Mouse (Mus musculus): ENCODE measurements around the gene Pclaf.

Gene Pclaf

DNA sequence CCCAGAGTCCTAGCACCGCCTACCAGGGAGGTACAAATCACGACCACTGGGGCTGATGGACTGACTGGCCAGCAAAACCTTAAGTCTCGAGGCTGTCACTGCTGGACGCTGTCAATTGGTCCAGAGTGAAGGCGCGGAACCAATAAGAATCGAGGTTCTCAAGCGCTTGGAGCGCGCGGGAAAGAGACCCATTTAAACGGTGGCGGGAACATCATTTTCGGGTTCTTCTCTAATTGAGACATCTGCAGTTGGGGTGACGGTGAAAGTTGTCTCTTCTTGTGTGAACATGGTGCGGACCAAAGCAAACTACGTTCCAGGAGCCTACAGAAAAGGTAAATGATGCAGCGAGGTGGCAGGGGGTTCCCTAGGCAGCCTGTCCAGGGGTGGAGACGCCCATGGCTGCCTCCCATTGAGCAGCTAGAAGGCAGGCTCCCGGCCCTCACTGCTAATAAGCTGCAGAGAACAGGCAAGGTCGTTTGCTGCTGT, at the start of gene Pclaf:
TSS of gene Pclaf (plus strand) at position 95 of the 486 bp plus-strand sequence.
- DNase-seq (ENCODE audit: low read depth) = peak; percentile 76

DNA sequence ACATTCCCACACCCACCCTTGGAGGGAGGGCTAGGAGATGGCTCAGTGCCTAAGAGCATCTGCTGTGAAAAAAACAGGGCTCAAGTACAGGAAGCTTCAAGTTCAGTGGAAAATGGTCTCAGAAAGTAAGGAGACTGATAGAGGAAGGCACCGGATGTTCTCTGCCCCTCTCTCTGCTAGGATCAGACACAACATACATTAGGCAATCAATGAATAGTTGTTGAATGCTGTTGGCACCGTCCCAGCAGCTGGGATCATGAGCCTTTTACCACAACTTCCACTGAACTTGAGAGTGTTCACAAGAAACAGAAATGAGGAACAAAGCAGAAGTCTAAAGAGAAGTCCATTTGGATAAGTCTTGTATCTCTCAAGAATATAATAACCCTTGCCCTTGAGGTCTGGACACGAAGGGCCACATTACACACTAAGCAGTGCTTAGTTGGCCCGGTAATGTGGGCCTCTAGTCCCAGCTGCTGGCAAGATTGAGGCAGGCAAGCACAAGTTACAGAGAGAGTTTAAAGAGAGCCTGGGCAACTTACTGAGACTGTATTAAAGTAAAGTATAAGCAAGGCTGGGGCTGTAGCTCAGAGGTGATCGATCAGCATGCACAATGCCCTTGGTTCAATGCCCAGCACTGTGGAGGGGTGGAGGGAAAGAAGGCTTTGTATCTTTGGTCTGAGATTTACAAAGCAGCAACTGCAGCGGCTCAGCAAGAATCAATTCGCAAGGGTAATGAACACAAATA, 45.4 kb upstream of the Pclaf start:
- no peak for DNase-seq (ENCODE audit: low read depth)

DNA sequence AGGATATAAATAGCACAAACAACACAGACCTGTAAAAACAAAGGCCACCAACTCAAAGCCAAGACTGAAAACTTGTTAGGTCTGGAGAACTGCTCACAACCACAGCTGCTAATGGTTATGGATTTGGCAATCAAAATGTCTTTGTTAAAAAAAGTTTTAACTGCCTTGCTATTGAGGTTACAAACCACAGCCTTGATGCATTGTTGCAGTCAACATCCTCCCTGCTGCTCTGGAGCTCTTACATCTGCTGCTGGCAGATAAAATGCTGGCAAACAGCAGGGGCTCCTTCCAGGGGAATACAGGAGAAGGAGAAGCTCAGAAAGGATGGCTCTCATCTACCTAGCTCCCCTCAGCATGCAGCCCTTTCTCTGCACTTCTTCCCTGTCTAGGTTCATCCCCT, 41.9 kb upstream of the Pclaf start:
- no peak for DNase-seq (ENCODE audit: low read depth)

DNA sequence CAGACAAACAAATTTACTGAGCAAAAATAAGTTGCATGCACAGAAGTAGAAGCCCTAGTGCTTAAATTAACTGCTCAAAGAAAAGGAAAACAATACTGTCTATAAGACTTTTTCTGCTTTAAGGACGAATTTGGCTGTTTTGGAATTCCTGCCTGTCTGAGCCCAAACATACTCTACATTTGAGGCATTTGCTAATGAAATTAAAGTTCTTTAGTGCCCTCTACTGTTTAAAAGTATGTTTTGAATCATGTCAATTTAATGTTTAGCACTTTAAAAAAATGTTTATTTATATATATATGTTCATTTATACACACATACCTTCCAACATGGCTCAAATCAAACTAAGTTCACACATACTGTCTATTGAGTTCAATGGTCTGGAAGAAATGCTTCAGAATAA, 39.8 kb upstream of the Pclaf start:
- DNase-seq (ENCODE audit: low read depth) = peak; percentile 25

DNA sequence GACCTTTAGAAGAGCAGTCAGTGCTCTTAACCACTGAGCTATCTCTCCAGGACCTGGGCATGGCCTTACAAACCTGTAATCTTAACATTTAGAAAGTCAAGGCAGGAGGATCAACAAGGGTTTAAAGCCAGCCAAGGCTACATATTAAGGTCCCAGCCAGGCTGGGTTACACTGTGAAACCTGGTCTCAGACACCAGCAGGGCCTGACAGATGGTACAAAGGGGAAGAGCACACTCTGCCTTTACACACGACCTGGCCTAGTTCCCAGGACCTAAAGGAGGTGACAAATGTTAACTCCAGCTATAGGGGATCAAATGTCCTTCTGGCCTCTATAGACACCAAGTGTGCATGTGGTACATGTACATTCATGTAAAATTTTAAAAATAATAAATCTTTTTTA, 30.4 kb upstream of the Pclaf start:
- no peak for DNase-seq (ENCODE audit: low read depth)

DNA sequence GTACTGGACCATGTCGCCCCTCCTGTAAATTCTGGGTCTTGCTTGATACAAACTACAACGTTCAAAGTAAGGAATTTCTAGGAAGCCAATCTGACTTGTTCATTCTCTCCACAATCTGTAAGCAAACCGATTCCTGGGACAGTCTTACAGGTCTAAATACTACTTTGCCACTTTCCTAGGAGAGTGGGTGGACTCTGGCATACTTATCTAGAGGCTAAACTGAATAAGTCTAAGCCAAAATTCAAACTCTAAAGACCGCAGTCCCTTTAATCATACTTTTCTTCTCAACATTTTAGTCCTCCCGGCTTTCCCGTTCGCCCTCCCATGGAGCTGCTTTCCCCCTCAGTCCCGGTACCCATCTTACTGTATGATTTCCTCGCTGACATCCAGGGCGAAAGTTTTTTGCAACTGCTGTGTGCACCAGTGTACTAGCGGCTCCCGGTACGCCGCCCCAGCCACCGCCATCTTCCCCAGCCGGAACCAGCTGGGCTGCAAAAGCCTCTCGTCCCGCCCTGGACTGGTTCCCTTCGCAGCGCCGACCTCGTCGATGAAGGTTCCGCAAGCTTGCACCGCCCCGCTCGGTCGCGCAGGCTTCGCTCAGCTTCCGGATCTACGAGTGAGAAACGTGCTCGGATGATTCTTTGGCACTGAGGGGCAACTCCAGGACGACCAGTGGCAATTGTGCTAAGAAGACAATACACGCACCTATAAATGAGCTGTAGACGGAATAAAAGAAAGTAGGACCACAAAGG, 5.3 kb upstream of the Pclaf start:
- peak; percentile 91 for DNase-seq (ENCODE audit: low read depth)

DNA sequence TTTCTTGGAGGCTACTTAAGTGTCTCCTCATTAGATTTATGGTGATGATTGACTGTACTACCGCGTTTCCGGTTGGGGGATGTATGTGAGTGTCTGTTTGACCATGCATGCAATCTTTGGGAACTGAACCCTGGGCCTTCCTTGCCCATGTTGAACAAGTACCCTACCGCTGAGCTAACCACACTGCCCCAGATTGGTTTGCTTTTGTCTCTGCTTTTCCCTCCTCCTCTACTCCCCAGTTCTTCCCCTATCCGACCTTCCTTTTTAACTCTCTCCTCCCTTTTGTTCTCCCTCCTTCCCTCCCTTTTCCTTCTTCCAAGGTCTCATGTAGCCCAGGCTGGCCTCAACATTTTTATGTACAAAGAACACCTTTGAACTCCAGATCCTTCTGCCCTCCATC, 1.1 kb downstream of the Pclaf start:
- DNase-seq (ENCODE audit: low read depth) = no peak

DNA sequence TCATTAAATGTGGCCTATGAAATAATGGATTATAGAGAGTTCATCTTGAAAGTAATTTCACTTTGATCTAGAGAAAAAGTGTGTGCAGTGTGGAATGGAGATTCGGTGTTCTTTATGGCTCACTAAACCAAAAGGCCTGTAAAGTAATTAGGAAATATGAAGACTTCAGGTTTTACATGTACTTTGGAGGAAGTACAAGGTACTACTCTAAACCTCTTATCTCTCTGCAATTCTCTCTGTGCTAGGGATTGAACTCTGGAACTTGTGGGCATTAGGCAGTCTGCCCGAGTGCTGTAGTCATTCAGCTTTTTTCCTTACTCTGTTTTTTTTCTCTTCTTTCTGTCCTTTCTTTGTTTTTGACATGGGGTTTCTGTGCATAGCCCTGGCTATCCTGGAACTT, 6.9 kb downstream of the Pclaf start:
- no peak for DNase-seq (ENCODE audit: low read depth)

DNA sequence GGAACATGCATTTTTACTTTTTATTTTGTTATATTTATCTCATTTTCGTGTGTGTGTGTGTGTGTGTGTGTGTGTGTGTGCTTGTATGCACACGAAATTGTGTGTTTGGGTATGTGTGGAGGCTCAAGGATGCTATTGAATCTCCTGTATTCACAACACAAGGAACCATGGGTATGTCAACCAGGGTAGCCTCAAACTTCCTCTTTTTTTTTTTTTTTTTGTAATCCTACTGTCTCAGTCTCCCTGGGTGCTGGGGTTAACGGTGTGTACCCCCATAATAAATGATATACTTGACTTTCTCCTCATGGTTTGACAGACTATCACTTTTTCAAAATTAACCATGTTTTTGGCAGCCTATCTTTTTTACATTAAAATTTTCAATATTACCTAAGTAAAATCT, 12.8 kb downstream of the Pclaf start:
- no peak for DNase-seq (ENCODE audit: low read depth)

DNA sequence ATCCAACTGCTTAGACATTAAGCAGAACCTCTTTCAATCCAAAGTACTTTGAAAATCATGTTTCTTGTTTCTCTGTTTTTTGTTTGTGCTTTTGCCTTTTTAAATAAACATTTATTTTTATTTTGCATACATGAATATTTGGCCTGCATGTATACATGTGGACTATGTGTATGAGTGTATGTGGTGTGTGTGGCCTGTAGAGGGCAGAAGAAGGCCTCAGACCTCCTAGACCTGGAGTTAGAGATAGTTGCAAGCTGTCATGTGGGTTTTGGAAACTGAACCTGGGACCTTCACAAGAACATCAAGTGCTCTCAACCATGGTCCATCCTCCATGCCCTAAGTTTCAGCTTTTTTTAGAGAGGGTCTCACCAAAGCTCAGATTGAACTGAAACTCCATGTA, 13.4 kb downstream of the Pclaf start:
- DNase-seq (ENCODE audit: low read depth) = peak; percentile 38

DNA sequence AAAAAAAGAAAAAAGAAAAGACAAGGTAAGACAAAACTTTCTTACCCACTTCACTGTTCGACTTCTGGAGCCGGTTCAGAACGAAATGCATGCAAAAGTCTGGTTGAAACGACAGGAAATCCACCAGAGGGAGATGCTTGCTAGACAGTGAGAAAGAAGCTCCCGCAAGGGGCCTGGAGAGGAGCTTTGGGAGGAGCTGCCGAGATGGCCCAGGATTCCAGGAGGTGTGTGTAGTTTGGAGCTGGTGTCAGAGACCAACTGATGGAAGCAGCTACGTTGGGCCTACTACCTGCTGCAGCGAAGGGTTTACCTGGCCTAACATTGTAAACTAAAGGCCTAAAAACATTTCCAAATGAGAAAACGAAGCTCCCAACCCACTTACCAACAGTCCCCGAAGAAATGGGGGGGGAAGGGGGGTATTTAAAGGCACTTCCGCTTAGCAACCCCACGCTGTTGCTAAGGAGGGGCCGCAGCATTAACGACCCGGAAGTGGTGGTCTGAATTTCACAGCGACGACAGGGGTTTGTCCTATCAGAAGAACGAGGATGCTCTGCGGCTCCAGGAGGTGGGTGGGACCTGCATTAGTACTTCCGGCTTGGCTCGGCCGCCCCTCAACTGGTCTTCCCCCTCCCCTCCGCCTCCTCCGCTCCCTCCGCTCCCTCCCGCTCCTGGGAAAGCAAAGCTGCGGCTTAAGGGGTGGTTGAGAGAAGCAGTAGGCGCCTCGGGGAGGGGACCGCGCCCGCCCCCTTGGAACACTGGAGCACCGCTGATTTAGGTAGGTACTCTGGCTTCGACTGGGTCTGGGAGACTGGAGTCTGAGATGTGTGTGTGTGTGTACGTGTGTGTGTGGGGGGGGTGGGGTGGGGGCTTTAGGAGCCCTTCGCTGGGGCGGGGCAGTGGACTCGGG, 18.6 kb downstream of the Pclaf start, which contains the start of the genes Trip4 and Csnk1g1:
TSS of gene Trip4 (minus strand) at position 401 of the 907 bp plus-strand sequence.
TSS of gene Csnk1g1 (plus strand) at position 531 of the 907 bp plus-strand sequence.
- DNase-seq (ENCODE audit: low read depth) = peak; percentile 95

DNA sequence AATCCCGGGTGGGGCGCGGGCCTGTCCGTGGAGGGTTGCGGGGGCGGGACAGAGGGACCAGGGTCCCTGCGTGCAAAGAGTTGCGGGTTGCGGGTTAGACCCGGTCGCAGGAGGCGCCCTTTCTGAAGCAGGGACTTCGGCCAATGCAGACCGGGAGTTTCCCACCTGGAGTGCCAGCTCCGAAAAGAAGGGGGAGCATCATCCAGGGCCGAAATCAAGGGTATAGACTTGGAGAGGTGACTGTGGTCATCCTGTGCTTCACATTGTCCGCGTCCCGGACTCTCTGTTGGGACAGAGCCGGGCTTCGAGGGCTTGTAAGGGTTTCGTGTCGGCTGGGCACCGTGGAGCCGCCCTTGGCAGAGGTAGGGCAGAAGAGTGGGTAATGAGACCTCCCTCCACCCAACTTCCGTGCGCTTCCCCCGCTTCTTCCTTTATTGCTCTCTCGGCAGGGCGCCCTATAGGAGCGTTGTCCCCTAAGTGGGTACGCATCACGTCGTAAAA, 19.3 kb downstream of the Pclaf start:
- peak; percentile 67 for DNase-seq (ENCODE audit: low read depth)

DNA sequence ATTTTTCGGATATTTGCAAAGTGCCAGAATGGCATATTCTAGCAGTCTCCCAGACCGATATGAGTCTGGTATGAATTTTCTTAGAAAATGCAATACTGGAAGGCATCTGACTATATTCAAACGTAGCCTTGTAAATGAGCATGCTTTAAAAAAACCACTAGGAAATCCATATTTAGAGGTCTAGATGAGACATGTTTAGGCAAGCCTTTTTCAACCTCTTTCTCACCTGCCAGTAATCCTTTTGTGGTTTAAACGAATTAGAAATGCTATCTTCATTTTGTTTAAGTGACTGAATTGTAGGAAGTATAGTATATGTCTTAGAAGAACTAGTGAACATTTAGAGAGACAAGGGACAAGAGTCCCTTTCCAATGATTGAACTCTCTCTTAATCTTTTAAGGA, 19.8 kb downstream of the Pclaf start:
- no peak for DNase-seq (ENCODE audit: low read depth)

DNA sequence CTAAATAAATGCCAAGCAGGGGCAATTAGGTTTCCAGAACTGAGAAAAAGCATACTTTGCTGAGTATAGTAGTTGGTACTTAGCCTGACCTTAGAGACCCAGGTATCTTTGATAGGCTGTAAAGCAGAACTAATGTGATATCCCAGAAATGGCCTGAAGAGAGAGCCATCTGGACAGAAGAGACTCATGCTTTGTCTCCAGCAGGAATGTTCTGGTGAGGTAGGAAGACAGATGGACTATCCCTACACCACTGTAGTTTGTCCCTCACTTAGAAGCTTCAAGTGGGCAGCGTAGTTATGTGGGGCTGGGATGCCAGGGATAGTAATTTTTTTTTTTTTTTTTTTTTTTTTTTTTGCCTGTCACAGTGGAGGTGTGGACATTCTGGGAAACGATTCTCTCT, 23.9 kb downstream of the Pclaf start:
- DNase-seq (ENCODE audit: low read depth) = no peak

DNA sequence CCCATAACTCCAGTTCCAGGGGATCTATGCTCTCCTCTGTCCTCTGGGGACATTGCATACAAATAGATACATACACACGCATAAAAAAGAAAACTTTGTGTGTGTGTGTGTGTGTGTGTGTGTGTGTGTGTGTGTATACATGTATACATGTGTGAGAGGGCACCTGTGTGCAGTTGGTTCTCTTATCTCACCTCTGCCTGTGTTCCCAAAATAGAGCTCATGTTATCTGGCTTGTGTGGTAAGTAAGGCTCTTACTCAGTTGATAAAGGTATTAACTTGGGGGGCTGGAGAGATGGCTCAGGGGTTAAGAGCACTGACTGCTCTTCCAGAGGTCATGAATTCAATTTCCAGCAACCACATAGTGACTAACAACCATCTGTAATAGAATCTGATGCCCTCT, 27.0 kb downstream of the Pclaf start:
- DNase-seq (ENCODE audit: low read depth) = no peak

DNA sequence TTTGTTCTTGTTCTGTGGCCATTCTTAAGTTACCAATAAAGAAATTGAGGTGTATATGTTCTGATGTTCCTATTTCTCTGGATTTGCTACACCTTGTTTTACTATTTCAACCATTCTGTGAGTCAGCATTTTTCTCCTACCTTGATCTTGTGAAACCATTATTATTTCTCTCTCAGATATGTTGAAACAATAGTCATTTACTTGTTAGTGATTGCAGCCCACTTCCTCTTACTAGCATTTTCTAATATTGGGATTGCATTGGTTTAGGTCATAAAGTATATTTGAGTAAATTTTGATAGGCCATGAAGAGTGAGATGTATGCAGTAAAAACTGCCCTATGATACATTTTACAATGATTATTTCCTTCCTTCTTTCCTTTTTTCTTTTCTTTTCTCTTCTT, 38.4 kb downstream of the Pclaf start:
- DNase-seq (ENCODE audit: low read depth) = no peak

DNA sequence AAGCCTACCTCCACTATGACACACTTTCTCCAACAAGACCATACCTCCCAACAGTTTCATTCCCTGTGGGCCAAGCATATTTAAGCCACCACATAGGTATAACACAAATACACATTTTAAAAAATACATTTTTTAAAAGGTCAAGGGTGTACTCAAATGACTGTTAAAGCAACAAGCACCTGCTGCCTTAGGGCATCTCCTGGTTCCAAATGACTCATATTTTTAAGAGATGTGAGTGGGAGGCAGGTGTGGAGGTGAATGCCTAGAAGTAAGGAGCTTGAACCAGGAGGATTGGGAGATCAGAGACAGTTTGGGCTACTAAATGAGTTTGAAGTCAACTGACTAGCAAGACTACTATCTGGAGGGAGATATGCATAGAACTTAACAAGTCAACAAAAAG, 39.8 kb downstream of the Pclaf start:
- no peak for DNase-seq (ENCODE audit: low read depth)

DNA sequence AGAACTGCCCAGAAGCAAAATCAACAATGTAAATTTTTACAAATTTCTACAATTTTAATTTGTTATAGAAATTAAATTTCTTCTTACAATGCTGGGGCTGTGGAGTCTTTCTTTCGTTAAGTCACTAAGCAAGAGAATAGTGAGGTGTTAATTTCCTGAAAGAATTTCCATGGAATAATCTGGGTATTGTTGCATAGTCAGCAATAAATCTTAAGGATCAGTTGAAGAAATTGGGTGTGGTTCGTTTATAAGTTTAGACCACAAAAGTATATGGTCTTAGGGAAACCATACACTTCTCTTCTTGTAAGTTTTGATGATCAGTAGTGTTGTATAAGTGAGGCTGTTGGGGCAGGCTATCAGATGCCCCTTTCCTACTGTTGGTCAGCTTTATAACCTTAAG, 47.5 kb downstream of the Pclaf start:
- DNase-seq (ENCODE audit: low read depth) = no peak

DNA sequence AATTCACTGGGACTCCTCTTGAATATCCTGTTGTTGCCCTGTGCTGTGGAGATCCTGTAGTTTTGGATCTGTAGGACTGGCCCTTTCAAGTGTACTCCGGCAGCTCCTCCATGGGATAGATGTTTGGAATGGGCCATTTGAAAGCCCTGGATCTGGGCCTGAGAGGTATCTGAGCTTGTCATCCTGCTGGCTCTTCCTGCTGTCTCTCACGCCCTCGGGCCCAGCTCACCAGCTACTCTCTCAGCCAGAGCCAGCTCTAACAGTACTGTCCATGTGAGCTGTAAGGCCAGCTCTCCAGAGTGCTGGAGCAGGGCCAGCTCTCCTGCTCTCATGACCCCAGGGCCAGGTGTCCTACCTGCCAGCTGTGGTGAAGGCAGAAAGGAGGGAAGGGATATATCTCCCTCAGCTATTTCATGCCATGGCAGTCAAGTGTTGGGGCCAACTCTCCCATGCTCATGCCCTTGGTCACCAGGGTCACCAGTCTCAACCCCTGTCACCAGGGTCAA, 61.1 kb downstream of the Pclaf start:
- DNase-seq (ENCODE audit: low read depth) = no peak

Data from naive thymus-derived CD4-positive, alpha-beta T cell, adult 2 months (primary cell).